Mouse (Mus musculus) limb, embryonic 14.5 days (tissue): Measurements from ENCODE around the gene Hcls1. TPM values are rescaled to one million over a fixed set of nuclear protein-coding genes. Genes with fewer than 3 reads are reported as not detected.

Experiments
- ATAC-seq: fragments of 200-750 bp; cut with Nextera tagmentation; 2 replicates; pipeline ENCODE4 v1.8.0; 2017; ENCODE audit warnings: low read depth, moderate number of reproducible peaks, moderate TSS enrichment; ENCODE audit not compliant: low FRiP score
- DNase-seq: peaks from one replicate; pipeline ENCODE4 v3.0.0-alpha.2; 2015; ENCODE audit warnings: low spot score
- H3K27ac ChIP-seq: fragments of 300-500 bp; sonication (generic); replicated peaks from 2 replicates; pipeline ENCODE4 v1.5.1; 2014; ENCODE audit warnings: low read depth, mild to moderate bottlenecking, low read length, moderate library complexity, mixed read lengths
- H3K27me3 ChIP-seq: fragments of 300-500 bp; sonication (generic); 2 replicates; pipeline ENCODE4 v1.6.1; 2014; ENCODE audit warnings: low read length, mixed read lengths; ENCODE audit not compliant: control insufficient read depth, insufficient read depth
- H3K36me3 ChIP-seq: fragments of 300-500 bp; sonication (generic); 2 replicates; pipeline ENCODE4 v1.6.1; 2014; ENCODE audit warnings: mild to moderate bottlenecking, low read length, moderate library complexity, mixed read lengths; ENCODE audit not compliant: control insufficient read depth, insufficient read depth
- H3K4me1 ChIP-seq: fragments of 300-500 bp; sonication (generic); 2 replicates; pipeline ENCODE4 v1.6.1; 2014; ENCODE audit warnings: antibody characterized with exemption, low read length, mixed read lengths; ENCODE audit not compliant: control insufficient read depth, insufficient read depth
- H3K4me2 ChIP-seq: fragments of 300-500 bp; sonication (generic); replicated peaks from 2 replicates; pipeline ENCODE4 v1.6.1; 2014; ENCODE audit warnings: low read depth, mild to moderate bottlenecking, low read length, moderate library complexity; ENCODE audit not compliant: severe bottlenecking
- H3K4me3 ChIP-seq: fragments of 300-500 bp; sonication (generic); replicated peaks from 2 replicates; pipeline ENCODE4 v1.5.1; 2014; ENCODE audit warnings: low read length
- H3K9ac ChIP-seq: fragments of 300-500 bp; sonication (generic); 2 replicates; pipeline ENCODE4 v1.6.1; 2014; ENCODE audit warnings: mild to moderate bottlenecking, low read depth, low read length, moderate library complexity; ENCODE audit not compliant: severe bottlenecking
- H3K9me3 ChIP-seq: fragments of 300-500 bp; sonication (generic); 2 replicates; pipeline ENCODE4 v1.6.1; 2016; ENCODE audit warnings: low read length; ENCODE audit not compliant: control insufficient read depth
- POLR2A ChIP-seq: fragments of 200-500 bp; IDR thresholded peaks from 2 replicates; pipeline ENCODE4 v1.8.0; 2012; ENCODE audit warnings: inconsistent platforms, mild to moderate bottlenecking, moderate library complexity, borderline replicate concordance; ENCODE audit not compliant: insufficient read depth, insufficient read length; ENCODE audit errors: extremely low read depth
- WGBS: fragments of 180-500 bp; shearing (Covaris S2); extraction: QIAGEN DNeasy Blood & Tissue Kit; methylation state at CpG from one replicate; pipeline ENCODE4 v1.1.7; 2014; 5-methylcytosine and 5-hydroxymethylcytosine counted together
- polyA plus RNA-seq, 2 experiments: library from polyadenylated mRNA; depleted of rRNA in 1 of 2; stranded (reverse) in 1 of 2; unstranded in 1 of 2; fragments of >200 nt; fragmentation: Nextera tagmentation in 1 of 2; extraction: Ambion mirVana in 1 of 2; gene quantifications; 2 replicates each; pipeline versions ENCODE4 v1.2.1 to v1.2.3; 2012 to 2014

Hcls1 gene
- polyA plus RNA-seq, 2 experiments = 3.3 to 7.7 TPM

DNA sequence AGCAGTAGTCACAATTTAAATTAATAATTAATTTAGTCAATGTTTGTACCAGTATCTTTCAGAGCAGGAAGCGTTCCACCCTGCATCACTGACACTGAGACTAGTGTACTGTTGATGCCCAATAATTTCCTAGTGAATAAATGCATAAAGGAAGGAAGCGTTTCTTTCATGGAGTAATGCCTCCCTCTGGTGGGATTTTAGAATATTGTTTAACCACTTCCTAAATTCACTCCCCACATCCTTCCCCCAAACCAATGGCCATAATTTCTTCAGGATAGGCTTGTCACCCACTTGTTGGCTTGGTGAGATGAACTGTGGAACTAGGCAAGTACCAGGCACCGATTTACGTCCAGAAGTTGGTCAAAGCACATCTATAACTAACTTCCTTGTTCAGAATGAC, 75.6 kb downstream of the Hcls1 start:
- H3K27ac ChIP-seq = no peak overlapping the region
- WGBS = 67% methylated on average over 4 of the region's 4 CpGs
- H3K9me3 ChIP-seq = no peaks in the 10 kb centered on the region
- no peak for TF ChIP-seq POLR2A
- DNase-seq (peak; percentile 86), ATAC-seq (no peak)
- no peak overlapping the region for H3K9ac ChIP-seq
- H3K27me3 ChIP-seq = no peaks in the 10 kb centered on the region
- peaks cover 8% of the 10 kb centered on the region for H3K4me1 ChIP-seq
- H3K4me2 ChIP-seq = no peak overlapping the region
- H3K4me3 ChIP-seq = no peak overlapping the region
- no peaks in the 10 kb centered on the region for H3K36me3 ChIP-seq

GRCm38 (mm10) chr16:37011061-37011921, 76.5 kb downstream of the Hcls1 start, which contains the start of gene Polq:
Gene Polq (plus strand): TSS chr16:37011786.
- H3K4me1 ChIP-seq = peaks cover 8% of the 10 kb centered on the region
- H3K27me3 ChIP-seq = no peaks in the 10 kb centered on the region
- H3K4me3 ChIP-seq = peak within 1 kb of the TSS; percentile 80
- H3K4me2 ChIP-seq = peak within 1 kb of the TSS; percentile 81
- 5% methylated on average over 30 of the region's 30 CpGs for WGBS
- no peaks in the 10 kb centered on the region for H3K36me3 ChIP-seq
- no peaks in the 10 kb centered on the region for H3K9me3 ChIP-seq
- peak within 1 kb of the TSS; percentile 75 for H3K9ac ChIP-seq
- peak; percentile 64; the same call in 1 of the 2 replicates for TF ChIP-seq POLR2A
- no peak within 1 kb of the TSS for H3K27ac ChIP-seq
- peak; percentile 97 for ATAC-seq
- DNase-seq = peak; percentile 95

DNA sequence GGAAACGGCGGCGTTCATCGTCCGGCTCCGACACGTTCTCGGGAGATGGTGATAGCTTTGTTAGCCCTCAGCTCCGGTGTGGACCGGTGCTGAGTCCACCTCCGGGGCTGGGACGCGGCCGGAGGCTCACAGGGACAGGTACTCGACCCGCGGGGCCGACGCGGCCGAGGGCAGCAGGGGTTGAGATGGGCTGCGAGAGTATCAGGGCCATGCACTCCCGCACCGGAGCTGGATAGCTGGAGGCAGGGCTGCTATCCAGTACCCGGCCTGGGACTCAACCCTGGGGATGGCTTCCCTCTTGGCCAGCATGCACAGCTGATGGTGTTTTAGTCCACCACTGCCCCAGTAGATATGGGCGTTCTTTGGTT, 77.1 kb downstream of the Hcls1 start:
- DNase-seq (no peak), ATAC-seq (0 out of 2 replicates have a peak, but pooled peaks have one; percentile 9)
- TF ChIP-seq POLR2A = no peak
- Histone ChIP-seq H3K4me2 (peak overlapping the region; percentile 81), H3K36me3 (no peaks in the 10 kb centered on the region), H3K27me3 (no peaks in the 10 kb centered on the region), H3K9ac (peak overlapping the region; percentile 75), H3K4me3 (peak overlapping the region; percentile 80), H3K9me3 (no peaks in the 10 kb centered on the region), H3K27ac (no peak overlapping the region), H3K4me1 (peaks cover 8% of the 10 kb centered on the region)
- WGBS = under 1% methylated on average over 24 of the region's 26 CpGs

DNA sequence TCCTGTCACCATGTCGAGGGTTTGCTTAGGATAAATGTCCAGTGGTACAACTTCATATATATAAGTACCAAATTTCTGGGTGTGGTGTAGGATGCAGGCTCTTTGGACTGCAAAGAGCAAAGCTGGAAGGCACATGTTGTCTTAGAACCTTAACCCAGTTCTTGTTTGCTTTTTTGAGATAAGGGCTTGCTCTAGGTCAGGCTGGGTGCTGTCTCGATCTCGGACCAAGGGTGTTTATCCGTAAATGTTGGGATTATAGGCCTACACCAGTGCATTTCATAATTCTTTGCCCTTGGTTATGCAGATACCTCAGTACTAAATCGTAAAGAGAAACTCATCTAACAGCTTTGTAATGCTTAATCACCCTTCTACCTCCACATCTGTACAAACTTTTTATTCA, 77.6 kb downstream of the Hcls1 start:
- DNase-seq (no peak), ATAC-seq (no peak)
- peaks cover 8% of the 10 kb centered on the region for H3K4me1 ChIP-seq
- no peak overlapping the region for H3K27ac ChIP-seq
- WGBS = 65% methylated on average over 5 of the region's 5 CpGs
- H3K9ac ChIP-seq = peak overlapping the region; percentile 75
- peak overlapping the region; percentile 81 for H3K4me2 ChIP-seq
- no peak for TF ChIP-seq POLR2A
- H3K36me3 ChIP-seq = no peaks in the 10 kb centered on the region
- H3K9me3 ChIP-seq = no peaks in the 10 kb centered on the region
- peak overlapping the region; percentile 80 for H3K4me3 ChIP-seq
- H3K27me3 ChIP-seq = no peaks in the 10 kb centered on the region

Other genes starting within 250 kb of the Hcls1 start
- gene Ildr1, start 241.0 kb upstream of the Hcls1 start, polyA plus RNA-seq (2012; rRNA removed) = 0.92 and 0.97 TPM in 2 replicates
- 1.3 and 1.6 TPM in 2 replicates for gene Ildr1, start 241.0 kb upstream of the Hcls1 start, polyA plus RNA-seq (2014; fragmentation: Nextera tagmentation; extraction: Ambion mirVana)
- gene Slc15a2, start 150.0 kb upstream of the Hcls1 start, polyA plus RNA-seq (2012; rRNA removed) = 4.2 and 15.3 TPM in 2 replicates
- 2.9 and 6.9 TPM in 2 replicates for gene Slc15a2, start 150.0 kb upstream of the Hcls1 start, polyA plus RNA-seq (2014; fragmentation: Nextera tagmentation; extraction: Ambion mirVana)
- 17.5 and 26.7 TPM in 2 replicates for gene Iqcb1, start 106.6 kb upstream of the Hcls1 start, polyA plus RNA-seq (2012; rRNA removed)
- gene Iqcb1, start 106.6 kb upstream of the Hcls1 start, polyA plus RNA-seq (2014; fragmentation: Nextera tagmentation; extraction: Ambion mirVana) = 39.9 and 43.8 TPM in 2 replicates
- 1.4 and 2.4 TPM in 2 replicates for gene Eaf2, start 60.0 kb upstream of the Hcls1 start, polyA plus RNA-seq (2012; rRNA removed)
- gene Eaf2, start 60.0 kb upstream of the Hcls1 start, polyA plus RNA-seq (2014; fragmentation: Nextera tagmentation; extraction: Ambion mirVana) = 4.8 and 6.8 TPM in 2 replicates
- 52.4 and 82.1 TPM in 2 replicates for gene Golgb1, start 59.8 kb upstream of the Hcls1 start, polyA plus RNA-seq (2012; rRNA removed)
- 123 TPM in 2 replicates for gene Golgb1, start 59.8 kb upstream of the Hcls1 start, polyA plus RNA-seq (2014; fragmentation: Nextera tagmentation; extraction: Ambion mirVana)
- 0.26 and 0.32 TPM in 2 replicates for gene Fbxo40, start 55.5 kb downstream of the Hcls1 start, polyA plus RNA-seq (2012; rRNA removed)
- gene Fbxo40, start 55.5 kb downstream of the Hcls1 start, polyA plus RNA-seq (2014; fragmentation: Nextera tagmentation; extraction: Ambion mirVana) = 0.43 and 0.44 TPM in 2 replicates
- gene Polq, start 76.8 kb downstream of the Hcls1 start, polyA plus RNA-seq (2012; rRNA removed) = 5.5 and 6.5 TPM in 2 replicates
- gene Polq, start 76.8 kb downstream of the Hcls1 start, polyA plus RNA-seq (2014; fragmentation: Nextera tagmentation; extraction: Ambion mirVana) = 5.5 and 6.1 TPM in 2 replicates